In the genomic region with DNA sequence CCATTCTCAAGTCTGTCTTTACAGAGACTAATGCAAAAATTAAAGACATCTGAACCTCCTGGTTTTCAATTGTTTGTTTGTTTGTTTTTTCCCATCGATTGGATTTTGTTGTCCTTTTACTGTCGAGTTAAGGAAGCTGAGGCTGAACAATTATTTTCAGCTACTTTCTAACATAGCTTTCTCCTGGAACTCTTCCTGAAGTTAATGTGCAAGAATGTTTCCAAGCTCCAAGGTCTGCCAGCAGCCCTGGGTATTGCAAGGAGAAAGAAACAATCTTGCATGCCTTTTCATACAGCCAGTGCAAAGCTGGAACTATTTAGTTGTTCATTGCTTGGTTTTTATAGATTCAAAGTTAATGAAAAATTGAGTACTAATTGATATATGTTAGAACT, we compare ENCODE assay signal across 8 mouse cellular contexts. TPM values are rescaled to one million over a fixed set of nuclear protein-coding genes. Genes with fewer than 3 reads are reported as not detected.
A peak's percentile ranks its signal among the peaks of the same experiment; 100 is the strongest.
DNase-seq lines count a peak whose midpoint lies in the region; ATAC-seq lines count a peak whose summit lies in the region.

No protein-coding gene starts in this region.

- no peak for ATAC-seq in lung, embryonic 16.5 days (ENCODE audit: low read depth)
- ATAC-seq in forebrain, embryonic 13.5 days, result no peak
- no peak for ATAC-seq in limb, embryonic 11.5 days (ENCODE audit: insufficient number of reproducible peaks, low FRiP score, low TSS enrichment, low read depth)
- ATAC-seq in stomach, embryonic 14.5 days (ENCODE audit: insufficient number of reproducible peaks, insufficient read depth, low FRiP score, low read depth), result no peak
- ATAC-seq in cerebellum, adult (ENCODE audit: insufficient number of reproducible peaks, low FRiP score, low TSS enrichment), result no peak

- H3K9me3 ChIP-seq in lung, embryonic 16.5 days (ENCODE audit: control insufficient read depth, low read length), result no peaks in the 10 kb centered on the region
- no peaks in the 10 kb centered on the region for H3K9me3 ChIP-seq in forebrain, embryonic 13.5 days (replicated peaks)
- H3K9me3 ChIP-seq in limb, embryonic 11.5 days (ENCODE audit: control insufficient read depth, low read length), result no peaks in the 10 kb centered on the region
- H3K9me3 ChIP-seq in stomach, embryonic 14.5 days (ENCODE audit: control insufficient read depth, low read depth, low read length), result no peaks in the 10 kb centered on the region

- H3K9ac ChIP-seq in lung, embryonic 16.5 days (ENCODE audit: low read length), result peak overlapping the region; percentile 86
- H3K9ac ChIP-seq in forebrain, embryonic 13.5 days, result peak overlapping the region; percentile 71
- peak overlapping the region; percentile 67 for H3K9ac ChIP-seq in limb, embryonic 11.5 days (ENCODE audit: low read length)
- peak overlapping the region; percentile 31 for H3K9ac ChIP-seq in stomach, embryonic 14.5 days (replicated peaks; ENCODE audit: low read depth, low read length)

- DNase-seq in lung, adult 18-20 months, result no peak
- no peak for DNase-seq in limb, embryonic 11.5 days (ENCODE audit: low spot score)
- no peak for DNase-seq in left cerebral cortex, postnatal 36 days (ENCODE audit: low spot score in 2 of 2)
- DNase-seq in frontal cortex, postnatal 14 days (ENCODE audit: low spot score in 2 of 2), result no peak

- H3K4me3 ChIP-seq in lung, embryonic 16.5 days (ENCODE audit: low read length), result peak overlapping the region; percentile 79
- peak overlapping the region; percentile 51 for H3K4me3 ChIP-seq in forebrain, embryonic 13.5 days
- peak overlapping the region; percentile 48 for H3K4me3 ChIP-seq in limb, embryonic 11.5 days (ENCODE audit: low read depth, low read length)
- peak overlapping the region; percentile 47 for H3K4me3 ChIP-seq in stomach, embryonic 14.5 days (ENCODE audit: low read depth, low read length)

- H3K36me3 ChIP-seq in lung, embryonic 16.5 days (ENCODE audit: control insufficient read depth, insufficient read depth, low read length), result no peaks in the 10 kb centered on the region
- no peaks in the 10 kb centered on the region for H3K36me3 ChIP-seq in forebrain, embryonic 13.5 days (ENCODE audit: poor library complexity, severe bottlenecking)
- no peaks in the 10 kb centered on the region for H3K36me3 ChIP-seq in limb, embryonic 11.5 days (ENCODE audit: control insufficient read depth, insufficient read depth, low read length)
- no peaks in the 10 kb centered on the region for H3K36me3 ChIP-seq in stomach, embryonic 14.5 days (ENCODE audit: control insufficient read depth, insufficient read depth, low read length)

- no peaks in the 10 kb centered on the region for H3K27me3 ChIP-seq in lung, embryonic 16.5 days (ENCODE audit: control insufficient read depth, insufficient read depth, low read depth, low read length)
- no peaks in the 10 kb centered on the region for H3K27me3 ChIP-seq in forebrain, embryonic 13.5 days
- H3K27me3 ChIP-seq in limb, embryonic 11.5 days (ENCODE audit: control insufficient read depth, insufficient read depth, low read length), result no peaks in the 10 kb centered on the region
- no peaks in the 10 kb centered on the region for H3K27me3 ChIP-seq in stomach, embryonic 14.5 days (ENCODE audit: control insufficient read depth, insufficient read depth, low read length)

- H3K27ac ChIP-seq in lung, embryonic 16.5 days (ENCODE audit: low read length), result peak overlapping the region; percentile 91
- H3K27ac ChIP-seq in forebrain, embryonic 13.5 days, result no peak overlapping the region
- H3K27ac ChIP-seq in limb, embryonic 11.5 days (replicated peaks; ENCODE audit: low read depth, low read length), result no peak overlapping the region; the same call in 1 of the 2 replicates
- peak overlapping the region; percentile 58; the same call in 1 of the 2 replicates for H3K27ac ChIP-seq in stomach, embryonic 14.5 days (ENCODE audit: low read length)

- 4% methylated on average over 2 of the region's 2 CpGs for WGBS in lung, embryonic 16.5 days
- 22% methylated on average over 2 of the region's 2 CpGs for WGBS in forebrain, embryonic 13.5 days
- 28% methylated on average over 2 of the region's 2 CpGs for WGBS in limb, embryonic 11.5 days
- 7% methylated on average over 2 of the region's 2 CpGs for WGBS in stomach, embryonic 14.5 days

- intact Hi-C loops in left cerebral cortex, postnatal 36 days (cut with DNase I), result loop anchor here (5.0 to 10.0 kb wide), 2 partner anchors 47 to 295 kb away; a partner anchor contains a TSS

- peaks cover 7% of the 10 kb centered on the region; the same call in 1 of the 2 replicates for H3K4me1 ChIP-seq in lung, embryonic 16.5 days (replicated peaks; ENCODE audit: control insufficient read depth, insufficient read depth, low read length)
- H3K4me1 ChIP-seq in forebrain, embryonic 13.5 days, result peaks cover 12% of the 10 kb centered on the region; the same call in 1 of the 2 replicates
- H3K4me1 ChIP-seq in limb, embryonic 11.5 days (ENCODE audit: control insufficient read depth, insufficient read depth, low read length), result no peaks in the 10 kb centered on the region
- no peaks in the 10 kb centered on the region for H3K4me1 ChIP-seq in stomach, embryonic 14.5 days (ENCODE audit: control insufficient read depth, insufficient read depth, low read length)

- peak overlapping the region; percentile 67 for H3K4me2 ChIP-seq in lung, embryonic 16.5 days (ENCODE audit: low read depth, low read length)
- H3K4me2 ChIP-seq in forebrain, embryonic 13.5 days, result peak overlapping the region; percentile 72
- peak overlapping the region; percentile 69 for H3K4me2 ChIP-seq in limb, embryonic 11.5 days (ENCODE audit: low read depth, severe bottlenecking)
- H3K4me2 ChIP-seq in stomach, embryonic 14.5 days (replicated peaks; ENCODE audit: low read depth, low read length), result peak overlapping the region; percentile 57

RNA-seq across cellular contexts. Expression of a gene that starts 0.6 kb away (rescaled TPM):
- polyA plus RNA-seq in lung, embryonic 16.5 days (2015; fragmentation: Nextera tagmentation; extraction: Ambion mirVana), result 64.7 and 66.3 TPM in 2 replicates
- 9.2 and 10.0 TPM in 2 replicates for polyA plus RNA-seq in forebrain, embryonic 13.5 days (2015; fragmentation: Nextera tagmentation; extraction: Ambion mirVana)
- 11.6 and 12.9 TPM in 2 replicates for polyA plus RNA-seq in limb, embryonic 11.5 days (2014; fragmentation: Nextera tagmentation; extraction: Ambion mirVana)
- 30.4 and 32.2 TPM in 2 replicates for polyA plus RNA-seq in stomach, embryonic 14.5 days (2014; fragmentation: Nextera tagmentation; extraction: Ambion mirVana)
- total RNA-seq in left cerebral cortex, postnatal 36 days (2021), result 10 to 100 TPM; 22.2 to 22.7 TPM

Comparison
In these comparisons a context has a peak if more than half of its experiments do, and no peak if none do; other contexts are left out.
1. H3K27ac ChIP-seq: peak in lung, embryonic 16.5 days (single experiment) and stomach, embryonic 14.5 days (single experiment); none in forebrain, embryonic 13.5 days (single experiment) and limb, embryonic 11.5 days (single experiment).
2. H3K9ac ChIP-seq: peak in every context shown above with its lines; median percentile 86 in lung, embryonic 16.5 days; 71 in forebrain, embryonic 13.5 days; 67 in limb, embryonic 11.5 days; 31 in stomach, embryonic 14.5 days.
3. Peak in every context shown above with its lines, with median percentiles within 50 percentile points of each other: H3K4me2 ChIP-seq and H3K4me3 ChIP-seq.